Mouse (Mus musculus): ENCODE results near the gene Eif5. TPM values are rescaled to one million over a fixed set of nuclear protein-coding genes. Genes with fewer than 3 reads are reported as not detected.

Eif5 gene
- total and polyA plus RNA-seq, 3 experiments = 39.4 to 170 (median 160) TPM

- no peak overlapping the region for H3K4me3 ChIP-seq
- H3K9ac ChIP-seq (ENCODE audit: low read depth, low read length) = no peak overlapping the region
- DNase-seq = no peak
- TF ChIP-seq POLR2A (IDR thresholded peaks at IDR 0.05; ENCODE audit: insufficient read depth, low read depth, low read length) (no peak), CTCF (IDR thresholded peaks at IDR 0.05) (no peak), EP300 (IDR thresholded peaks at IDR 0.05; ENCODE audit: insufficient read depth, low read depth, low read length) (no peak)
- H3K4me1 ChIP-seq (ENCODE audit: control insufficient read depth, insufficient read depth, low read length) = peaks cover 2% of the 10 kb centered on the region; the same call in 1 of the 2 replicates
- WGBS = 51% methylated on average over 4 of the region's 4 CpGs
- H3K79me2 ChIP-seq (replicated peaks; ENCODE audit: control insufficient read depth, insufficient read depth, low read length) = no peaks in the 10 kb centered on the region
- H3K27ac ChIP-seq = no peak overlapping the region
- H3K27me3 ChIP-seq (ENCODE audit: control insufficient read depth, insufficient read depth, low read length) = no peaks in the 10 kb centered on the region
- no peaks in the 10 kb centered on the region for H3K36me3 ChIP-seq (ENCODE audit: control insufficient read depth, insufficient read depth, low read length)
- intact Hi-C loops (cut with DNase I) = no loop called here
Measured at GRCm38 (mm10) chr12:111517901-111518300, 19.9 kb upstream of the Eif5 start.

- TF ChIP-seq CTCF (IDR thresholded peaks at IDR 0.05) = no peak
- TF ChIP-seq EP300 (IDR thresholded peaks at IDR 0.05; ENCODE audit: insufficient read depth, low read depth, low read length) = no peak
- no peak overlapping the region for H3K27ac ChIP-seq
- no peaks in the 10 kb centered on the region for H3K36me3 ChIP-seq (ENCODE audit: control insufficient read depth, insufficient read depth, low read length)
- H3K79me2 ChIP-seq (replicated peaks; ENCODE audit: control insufficient read depth, insufficient read depth, low read length) = no peaks in the 10 kb centered on the region
- DNase-seq = no peak
- WGBS = 89% methylated on average over 9 of the region's 9 CpGs
- H3K27me3 ChIP-seq (ENCODE audit: control insufficient read depth, insufficient read depth, low read length) = no peaks in the 10 kb centered on the region
- H3K4me3 ChIP-seq = no peak overlapping the region
- no peak overlapping the region for H3K9ac ChIP-seq (ENCODE audit: low read depth, low read length)
- intact Hi-C loops (cut with DNase I) = no loop called here
- H3K4me1 ChIP-seq (ENCODE audit: control insufficient read depth, insufficient read depth, low read length) = peaks cover 2% of the 10 kb centered on the region; the same call in 1 of the 2 replicates
Measured at GRCm38 (mm10) chr12:111518391-111518790, 19.4 kb upstream of the Eif5 start.

DNA sequence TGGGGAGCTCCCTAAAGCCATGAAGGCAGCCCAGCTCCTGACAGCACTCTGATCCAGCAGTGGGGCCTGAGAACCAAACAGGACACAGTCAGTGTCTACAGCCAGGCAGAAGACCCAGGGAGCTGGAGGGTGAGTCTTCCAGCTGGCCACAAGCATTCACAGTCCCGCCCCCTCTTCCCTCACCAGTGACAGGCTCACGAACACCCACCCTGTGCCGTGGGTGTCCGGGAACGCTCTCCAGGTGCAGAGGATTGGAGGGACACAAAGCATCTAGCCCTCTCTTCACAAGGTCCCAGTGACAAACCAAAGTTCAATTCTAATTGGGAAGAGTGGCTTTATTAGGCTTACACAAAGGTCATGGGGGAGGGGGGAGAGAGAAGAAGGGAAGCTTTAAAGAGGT lies 18.0 kb upstream of the Eif5 start:
- Histone ChIP-seq H3K9ac (ENCODE audit: low read depth, low read length) (no peak overlapping the region), H3K27me3 (ENCODE audit: control insufficient read depth, insufficient read depth, low read length) (no peaks in the 10 kb centered on the region), H3K4me3 (no peak overlapping the region), H3K4me1 (ENCODE audit: control insufficient read depth, insufficient read depth, low read length) (no peaks in the 10 kb centered on the region), H3K27ac (no peak overlapping the region), H3K79me2 (replicated peaks; ENCODE audit: control insufficient read depth, insufficient read depth, low read length) (no peaks in the 10 kb centered on the region), H3K36me3 (ENCODE audit: control insufficient read depth, insufficient read depth, low read length) (no peaks in the 10 kb centered on the region)
- WGBS = 69% methylated on average over 5 of the region's 5 CpGs
- TF ChIP-seq POLR2A (IDR thresholded peaks at IDR 0.05; ENCODE audit: insufficient read depth, low read depth, low read length) (no peak), EP300 (IDR thresholded peaks at IDR 0.05; ENCODE audit: insufficient read depth, low read depth, low read length) (no peak), CTCF (IDR thresholded peaks at IDR 0.05) (no peak)
- intact Hi-C loops (cut with DNase I) = no loop called here
- DNase-seq = no peak

- Histone ChIP-seq H3K36me3 (ENCODE audit: control insufficient read depth, insufficient read depth, low read length) (no peaks in the 10 kb centered on the region), H3K27ac (no peak overlapping the region), H3K79me2 (replicated peaks; ENCODE audit: control insufficient read depth, insufficient read depth, low read length) (no peaks in the 10 kb centered on the region), H3K9ac (ENCODE audit: low read depth, low read length) (no peak overlapping the region), H3K4me1 (ENCODE audit: control insufficient read depth, insufficient read depth, low read length) (no peaks in the 10 kb centered on the region), H3K27me3 (ENCODE audit: control insufficient read depth, insufficient read depth, low read length) (no peaks in the 10 kb centered on the region), H3K4me3 (no peak overlapping the region)
- no peak for TF ChIP-seq EP300 (IDR thresholded peaks at IDR 0.05; ENCODE audit: insufficient read depth, low read depth, low read length)
- no peak for TF ChIP-seq POLR2A (IDR thresholded peaks at IDR 0.05; ENCODE audit: insufficient read depth, low read depth, low read length)
- no peak for TF ChIP-seq CTCF (IDR thresholded peaks at IDR 0.05)
- WGBS = 71% methylated on average over 2 of the region's 2 CpGs
- no peak for DNase-seq
- intact Hi-C loops (cut with DNase I) = no loop called here
Measured at GRCm38 (mm10) chr12:111520994-111521393, 16.8 kb upstream of the Eif5 start.

DNA sequence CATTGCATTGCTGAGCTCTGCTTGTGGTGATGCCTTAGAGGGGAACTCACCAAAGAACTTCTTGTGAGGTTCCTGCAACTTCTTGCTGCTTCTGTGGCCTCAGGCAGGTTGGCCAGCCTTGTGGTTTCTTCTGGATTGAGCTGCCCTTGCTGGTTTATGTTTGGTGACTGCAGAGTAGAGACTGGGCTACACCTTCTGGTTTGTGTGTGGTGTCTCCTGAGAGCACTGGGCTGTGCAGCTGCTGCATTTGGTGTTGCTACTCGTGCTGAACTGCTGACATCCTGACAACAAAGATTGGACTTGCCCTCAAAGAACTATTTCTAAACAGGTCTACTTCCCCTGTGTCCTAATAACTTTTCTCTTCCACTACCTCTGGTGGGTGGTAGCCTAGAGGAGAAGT lies 13.3 kb upstream of the Eif5 start:
- Histone ChIP-seq H3K79me2 (replicated peaks; ENCODE audit: control insufficient read depth, insufficient read depth, low read length) (no peaks in the 10 kb centered on the region), H3K27ac (no peak overlapping the region), H3K4me3 (no peak overlapping the region), H3K27me3 (ENCODE audit: control insufficient read depth, insufficient read depth, low read length) (no peaks in the 10 kb centered on the region), H3K4me1 (ENCODE audit: control insufficient read depth, insufficient read depth, low read length) (no peaks in the 10 kb centered on the region), H3K9ac (ENCODE audit: low read depth, low read length) (no peak overlapping the region), H3K36me3 (ENCODE audit: control insufficient read depth, insufficient read depth, low read length) (no peaks in the 10 kb centered on the region)
- intact Hi-C loops (cut with DNase I) = no loop called here
- DNase-seq = no peak
- TF ChIP-seq EP300 (IDR thresholded peaks at IDR 0.05; ENCODE audit: insufficient read depth, low read depth, low read length) (no peak), POLR2A (IDR thresholded peaks at IDR 0.05; ENCODE audit: insufficient read depth, low read depth, low read length) (no peak), CTCF (IDR thresholded peaks at IDR 0.05) (no peak)
- WGBS = 46% methylated on average over 1 of the region's 1 CpGs

DNA sequence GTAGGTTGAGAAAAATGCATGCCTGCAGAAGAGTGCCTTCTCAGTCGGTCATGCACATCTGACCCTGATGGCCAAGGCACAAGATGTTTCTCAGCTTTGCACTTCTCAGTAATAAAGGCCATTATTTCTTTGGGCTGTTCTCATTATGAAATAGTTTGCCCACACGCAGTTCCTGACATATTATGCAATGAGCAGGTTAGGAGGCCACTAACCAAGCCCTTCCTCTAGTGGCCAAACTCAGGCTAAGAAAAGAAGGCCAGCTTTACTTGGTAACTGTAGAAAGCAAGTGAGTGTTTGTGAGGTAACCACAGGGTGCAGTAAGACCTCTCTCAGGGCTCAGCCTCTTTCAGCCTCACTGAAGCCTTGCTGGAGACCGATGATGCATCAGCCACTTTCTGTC lies 12.9 kb upstream of the Eif5 start:
- H3K27ac ChIP-seq = no peak overlapping the region
- H3K27me3 ChIP-seq (ENCODE audit: control insufficient read depth, insufficient read depth, low read length) = no peaks in the 10 kb centered on the region
- WGBS = 77% methylated on average over 3 of the region's 3 CpGs
- no peak overlapping the region for H3K4me3 ChIP-seq
- H3K9ac ChIP-seq (ENCODE audit: low read depth, low read length) = no peak overlapping the region
- no peak for DNase-seq
- H3K36me3 ChIP-seq (ENCODE audit: control insufficient read depth, insufficient read depth, low read length) = no peaks in the 10 kb centered on the region
- no peaks in the 10 kb centered on the region for H3K4me1 ChIP-seq (ENCODE audit: control insufficient read depth, insufficient read depth, low read length)
- no peak for TF ChIP-seq EP300 (IDR thresholded peaks at IDR 0.05; ENCODE audit: insufficient read depth, low read depth, low read length)
- no peak for TF ChIP-seq CTCF (IDR thresholded peaks at IDR 0.05)
- no peak for TF ChIP-seq POLR2A (IDR thresholded peaks at IDR 0.05; ENCODE audit: insufficient read depth, low read depth, low read length)
- H3K79me2 ChIP-seq (replicated peaks; ENCODE audit: control insufficient read depth, insufficient read depth, low read length) = no peaks in the 10 kb centered on the region
- intact Hi-C loops (cut with DNase I) = no loop called here
